Mouse (Mus musculus) embryonic fibroblast, embryonic 13.5 days (primary cell): ENCODE results near the gene Fam3b. TPM values are rescaled to one million over a fixed set of nuclear protein-coding genes. Genes with fewer than 3 reads are reported as not detected.

Experiments used
- H3K27ac ChIP-seq: 2 replicates; pipeline ENCODE4 v1.5.1; 2012; ENCODE audit warnings: low read length, control low read depth, inconsistent platforms; ENCODE audit not compliant: insufficient read depth
- H3K4me1 ChIP-seq: 2 replicates; pipeline ENCODE4 v1.6.1; 2011; ENCODE audit warnings: low read length; ENCODE audit not compliant: control insufficient read depth, insufficient read depth
- H3K4me3 ChIP-seq: 2 replicates; pipeline ENCODE4 v1.5.1; 2011; ENCODE audit warnings: mild to moderate bottlenecking, control low read depth, low read length; ENCODE audit not compliant: insufficient read depth
- CTCF ChIP-seq: IDR thresholded peaks from 2 replicates; pipeline ENCODE4 v1.5.1; 2011; ENCODE audit warnings: mild to moderate bottlenecking, control low read depth, low read length, moderate library complexity, borderline replicate concordance; ENCODE audit not compliant: insufficient read depth
- POLR2A ChIP-seq: IDR thresholded peaks from 2 replicates; pipeline ENCODE4 v1.6.1; 2011; ENCODE audit warnings: low read depth, mild to moderate bottlenecking, control low read depth, low read length, moderate library complexity
- polyA plus RNA-seq: library from polyadenylated mRNA; stranded (reverse); fragments of >200 nt; gene quantifications from 2 replicates; pipeline ENCODE4 v1.2.4, GENCODE M21; 2011; ENCODE audit warnings: low read depth; ENCODE audit not compliant: missing spikeins, insufficient read length

Fam3b gene
- not detected in 2 replicates for polyA plus RNA-seq

DNA sequence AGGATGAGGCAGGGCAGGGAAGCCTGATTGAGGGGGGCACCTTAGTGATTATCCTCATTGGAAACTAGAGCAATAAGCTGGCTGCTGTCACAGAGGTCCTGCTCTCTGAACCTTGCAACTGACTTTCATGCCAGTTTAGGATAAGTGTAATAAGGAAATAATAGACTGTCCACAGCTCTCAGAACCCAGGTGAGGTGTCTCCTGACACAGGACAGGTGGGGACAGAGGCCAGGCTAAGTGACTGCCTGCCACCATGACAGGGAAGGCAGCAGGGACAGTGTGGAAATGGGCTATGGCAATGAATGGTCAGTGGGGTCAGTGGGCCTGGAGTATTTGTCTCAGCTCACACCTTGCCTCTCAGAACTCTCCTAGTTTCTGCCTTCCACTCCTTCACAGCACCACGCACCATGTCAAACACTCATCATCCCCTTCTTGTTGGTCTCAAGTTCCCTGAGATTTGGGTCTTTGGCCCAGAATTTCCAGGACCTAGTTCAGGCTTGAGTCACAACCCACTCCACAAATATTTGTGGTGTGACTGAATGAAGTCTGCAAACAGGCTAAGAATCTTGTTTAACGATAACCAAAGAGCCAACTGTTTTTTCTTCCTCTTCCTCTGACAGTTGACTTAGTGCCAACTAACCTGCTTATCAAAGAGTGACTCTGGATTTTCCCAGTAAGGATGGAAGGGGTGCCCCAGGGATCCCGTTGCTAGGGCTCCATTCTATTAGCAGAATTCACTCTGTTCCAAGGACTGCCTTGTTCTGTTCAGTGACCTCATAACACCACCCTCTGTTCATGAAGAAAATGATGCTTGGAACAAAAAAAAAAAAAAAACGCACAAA lies at the start of gene Fam3b:
TSS of gene Fam3b (minus strand) at position 718 of the 842 bp plus-strand sequence.
- H3K4me1 ChIP-seq, result no peaks in the 10 kb centered on the region; the same call in 1 of the 2 replicates
- TF ChIP-seq CTCF (no peak), POLR2A (no peak)
- no peak within 1 kb of the TSS for H3K27ac ChIP-seq
- H3K4me3 ChIP-seq, result no peak within 1 kb of the TSS

DNA sequence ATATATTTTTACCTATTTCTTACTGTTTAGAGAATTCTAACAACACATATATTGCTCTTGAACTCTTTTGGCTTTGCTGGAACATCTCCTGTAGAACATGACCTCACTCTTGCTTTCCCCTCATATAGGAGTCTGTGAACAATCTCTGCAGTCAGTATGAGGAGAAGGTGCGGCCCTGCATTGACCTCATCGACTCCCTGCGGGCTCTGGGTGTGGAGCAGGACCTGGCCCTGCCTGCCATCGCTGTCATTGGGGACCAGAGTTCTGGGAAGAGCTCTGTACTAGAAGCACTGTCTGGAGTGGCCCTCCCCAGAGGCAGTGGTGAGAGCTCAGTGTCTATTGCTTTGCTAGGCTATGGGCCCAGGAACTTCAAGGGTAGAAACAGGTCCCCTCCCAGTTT lies 29.7 kb upstream of the Fam3b start:
- TF ChIP-seq CTCF, result no peak
- TF ChIP-seq POLR2A, result no peak
- Histone ChIP-seq H3K4me3 (no peak overlapping the region), H3K27ac (no peak overlapping the region), H3K4me1 (no peaks in the 10 kb centered on the region)

DNA sequence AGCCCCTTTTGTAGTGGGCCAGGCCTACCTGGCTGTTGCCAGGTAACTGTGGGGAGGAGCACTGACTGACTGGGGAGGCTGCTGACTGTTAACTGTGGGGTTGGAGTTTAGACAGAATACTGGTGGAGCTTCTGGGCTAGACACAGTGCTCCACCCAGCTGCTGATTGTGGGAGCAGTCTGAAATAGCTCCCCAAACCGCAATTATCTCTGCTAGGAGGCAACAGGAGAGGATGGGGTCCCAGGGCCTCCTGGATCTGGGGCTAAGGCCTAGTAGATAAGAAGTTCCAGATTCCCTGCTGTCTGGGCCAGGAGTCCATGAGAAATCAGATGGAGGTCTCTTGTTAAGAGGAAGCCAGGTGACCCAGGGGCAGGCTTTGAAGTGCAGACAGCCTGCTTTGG lies 22.2 kb upstream of the Fam3b start:
- no peak overlapping the region for H3K27ac ChIP-seq
- no peak overlapping the region for H3K4me3 ChIP-seq
- peaks cover 5% of the 10 kb centered on the region; the same call in 1 of the 2 replicates for H3K4me1 ChIP-seq
- TF ChIP-seq POLR2A (no peak), CTCF (no peak)

DNA sequence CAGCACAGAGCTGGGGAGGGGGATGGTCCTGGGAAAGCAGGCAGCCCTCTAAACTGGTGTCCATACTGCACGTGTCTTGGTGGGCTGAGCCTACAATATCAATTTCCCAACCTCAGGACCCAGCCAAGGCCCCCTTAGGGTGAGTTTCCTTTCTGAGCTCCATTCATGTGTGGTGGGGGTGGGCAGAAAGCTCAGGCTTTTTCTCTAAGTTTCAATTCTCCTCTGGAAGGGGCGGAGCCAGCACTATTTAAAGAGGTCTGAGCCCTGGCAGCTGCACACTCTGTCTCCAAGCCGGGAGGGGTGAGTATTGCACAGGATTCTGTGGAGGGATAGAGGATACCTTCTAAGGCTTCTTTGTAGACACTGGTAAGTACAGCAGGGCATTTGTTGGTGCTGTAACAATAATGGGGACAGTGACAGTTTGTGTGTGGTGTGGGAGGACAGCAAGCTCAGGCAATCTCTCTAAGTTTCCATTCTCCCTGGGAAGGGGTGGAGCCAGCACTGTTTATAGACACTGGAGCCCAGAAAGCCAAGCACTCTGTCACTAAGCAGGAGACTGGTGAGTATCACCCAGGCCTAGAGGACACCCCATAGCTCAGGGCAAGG lies 21.3 kb upstream of the Fam3b start:
- no peak for TF ChIP-seq CTCF
- peak; percentile 48; the same call in 1 of the 2 replicates for TF ChIP-seq POLR2A
- peaks cover 5% of the 10 kb centered on the region; the same call in 1 of the 2 replicates for H3K4me1 ChIP-seq
- H3K27ac ChIP-seq, result peak overlapping the region; percentile 56
- H3K4me3 ChIP-seq, result no peak overlapping the region; the same call in 1 of the 2 replicates

GRCm38 (mm10) chr16:97534876-97535461 lies 20.4 kb upstream of the Fam3b start:
- Histone ChIP-seq H3K27ac (peak overlapping the region; percentile 14; the same call in 1 of the 2 replicates), H3K4me1 (peaks cover 5% of the 10 kb centered on the region; the same call in 1 of the 2 replicates), H3K4me3 (peak overlapping the region; percentile 2; the same call in 1 of the 2 replicates)
- TF ChIP-seq CTCF (no peak), POLR2A (peak; percentile 47; the same call in 1 of the 2 replicates)

GRCm38 (mm10) chr16:97534448-97534847 lies 19.8 kb upstream of the Fam3b start:
- no peak for TF ChIP-seq CTCF
- no peak for TF ChIP-seq POLR2A
- Histone ChIP-seq H3K27ac (no peak overlapping the region), H3K4me1 (peaks cover 5% of the 10 kb centered on the region; the same call in 1 of the 2 replicates), H3K4me3 (no peak overlapping the region)

- H3K4me3 ChIP-seq, result no peak overlapping the region
- no peak overlapping the region for H3K27ac ChIP-seq
- TF ChIP-seq POLR2A (no peak), CTCF (no peak)
- H3K4me1 ChIP-seq, result peaks cover 5% of the 10 kb centered on the region; the same call in 1 of the 2 replicates
Observed at GRCm38 (mm10) chr16:97533751-97534150, 19.1 kb upstream of the Fam3b start.

- H3K27ac ChIP-seq, result no peak overlapping the region
- TF ChIP-seq POLR2A, result no peak
- no peak for TF ChIP-seq CTCF
- H3K4me1 ChIP-seq, result peaks cover 5% of the 10 kb centered on the region; the same call in 1 of the 2 replicates
- no peak overlapping the region for H3K4me3 ChIP-seq
Observed at GRCm38 (mm10) chr16:97533126-97533525, 18.5 kb upstream of the Fam3b start.

GRCm38 (mm10) chr16:97529241-97529640 lies 14.6 kb upstream of the Fam3b start:
- TF ChIP-seq CTCF (no peak), POLR2A (no peak)
- Histone ChIP-seq H3K27ac (no peak overlapping the region), H3K4me3 (no peak overlapping the region), H3K4me1 (no peaks in the 10 kb centered on the region)
